Mouse (Mus musculus) spleen, adult 2 months (tissue): ENCODE measurements around the gene Suox.

Source experiments
- CTCF ChIP-seq: fragments of 200-500 bp; IDR thresholded peaks from 2 replicates; pipeline ENCODE4 v1.5.1; 2011; ENCODE audit warnings: mild to moderate bottlenecking, inconsistent platforms; ENCODE audit not compliant: insufficient read depth, insufficient read length, insufficient replicate concordance; ENCODE audit errors: extremely low read depth
- POLR2A ChIP-seq: fragments of 200-500 bp; IDR thresholded peaks from 2 replicates; pipeline ENCODE4 v1.6.1; 2011; ENCODE audit warnings: low read depth, low read length, inconsistent platforms

GRCm38 (mm10) chr10:128700712-128701111, 26.8 kb upstream of the Suox start:
- TF ChIP-seq CTCF (no peak), POLR2A (no peak)
